Mouse (Mus musculus): ENCODE results near the gene Gltpd2.

- TF ChIP-seq CTCF (IDR thresholded peaks at IDR 0.05; ENCODE audit: low read depth, low read length): no peak
- TF ChIP-seq GATA1 (IDR thresholded peaks at IDR 0.05; ENCODE audit: borderline replicate concordance, low read length): no peak
- TF ChIP-seq POLR2AphosphoS5 (IDR thresholded peaks at IDR 0.05; ENCODE audit: insufficient replicate concordance, low read depth, low read length): no peak
- no peak for TF ChIP-seq GATA2 (IDR thresholded peaks at IDR 0.05; ENCODE audit: borderline replicate concordance, low read depth, low read length)
- TF ChIP-seq TAL1 (conservative IDR thresholded peaks at IDR 0.05; ENCODE audit: low read depth, low read length): no peak
Measured at GRCm38 (mm10) chr11:70513520-70513919, 5.5 kb upstream of the Gltpd2 start.

Data from G1E (cell line).